Mouse (Mus musculus) brain, embryonic 14.5 days (tissue): Measurements from ENCODE around the gene Tbc1d2. TPM values are rescaled to one million over a fixed set of nuclear protein-coding genes. Genes with fewer than 3 reads are reported as not detected.
"Not testable (repeated sequence)": the region's sequence is repeated elsewhere in the genome, so short reads cannot be mapped to it uniquely, and the experiment has no call there.

Experiments
- DNase-seq: peaks from one replicate; pipeline ENCODE4 v3.0.0-alpha.2; 2011; ENCODE audit warnings: low read depth
- CTCF ChIP-seq: fragments of 200-500 bp; IDR thresholded peaks from 2 replicates; pipeline ENCODE4 v1.5.1; 2012; ENCODE audit warnings: inconsistent platforms, mild to moderate bottlenecking, moderate library complexity, borderline replicate concordance; ENCODE audit not compliant: insufficient read depth, insufficient read length; ENCODE audit errors: extremely low read depth
- POLR2A ChIP-seq: fragments of 200-500 bp; IDR thresholded peaks from 2 replicates; pipeline ENCODE4 v1.6.1; 2012; ENCODE audit warnings: mild to moderate bottlenecking, inconsistent platforms, borderline replicate concordance; ENCODE audit not compliant: poor library complexity, insufficient read depth, insufficient read length, severe bottlenecking; ENCODE audit errors: extremely low read depth
- polyA plus RNA-seq: library from polyadenylated mRNA; depleted of rRNA; stranded (reverse); fragments of >200 nt; gene quantifications from 2 replicates; pipeline ENCODE4 v1.2.3, GENCODE M21; 2012

The Tbc1d2 gene
- polyA plus RNA-seq, 1 experiment: 1.4 TPM

DNA sequence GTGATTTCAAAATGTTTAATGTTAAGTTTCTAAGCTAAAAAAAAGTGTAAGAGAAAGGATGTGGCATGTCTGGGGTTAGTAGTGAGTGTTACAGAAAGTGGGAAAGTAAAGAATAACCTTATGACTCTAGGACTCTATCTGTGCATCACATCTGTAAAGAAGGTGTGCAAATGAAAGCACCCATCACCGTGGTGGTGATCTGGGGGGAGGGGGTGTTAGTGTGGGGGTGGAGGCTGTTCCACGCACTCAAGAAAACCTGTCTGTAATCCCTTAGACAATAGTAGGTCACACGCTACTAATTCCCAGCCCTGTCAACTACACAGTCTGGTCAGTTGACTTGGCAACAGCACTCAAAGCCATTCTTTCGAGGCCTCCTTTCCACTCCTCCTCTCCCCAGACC, 8.7 kb downstream of the Tbc1d2 start:
- DNase-seq: no peak
- no peak for TF ChIP-seq POLR2A
- TF ChIP-seq CTCF: no peak

DNA sequence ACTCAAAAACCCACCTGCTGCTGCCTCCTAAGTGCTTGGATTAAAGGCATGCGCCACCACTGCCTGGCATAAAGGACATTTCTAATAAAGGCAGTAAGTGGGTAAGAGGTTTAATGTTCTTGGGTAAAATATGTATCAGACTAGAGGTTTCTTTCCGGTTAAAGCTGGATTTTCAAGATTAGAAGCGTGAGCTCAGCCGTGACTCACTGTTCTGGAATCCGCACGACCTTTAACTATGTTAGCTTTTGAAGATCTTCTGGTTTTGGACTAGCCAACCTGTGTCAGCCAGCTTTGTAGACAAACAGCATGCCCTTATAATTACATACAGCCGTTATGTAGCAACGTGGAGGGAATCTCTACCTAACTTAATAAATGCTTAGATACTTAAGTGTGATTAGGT, 10.1 kb downstream of the Tbc1d2 start:
- TF ChIP-seq POLR2A (no peak), CTCF (no peak)

DNA sequence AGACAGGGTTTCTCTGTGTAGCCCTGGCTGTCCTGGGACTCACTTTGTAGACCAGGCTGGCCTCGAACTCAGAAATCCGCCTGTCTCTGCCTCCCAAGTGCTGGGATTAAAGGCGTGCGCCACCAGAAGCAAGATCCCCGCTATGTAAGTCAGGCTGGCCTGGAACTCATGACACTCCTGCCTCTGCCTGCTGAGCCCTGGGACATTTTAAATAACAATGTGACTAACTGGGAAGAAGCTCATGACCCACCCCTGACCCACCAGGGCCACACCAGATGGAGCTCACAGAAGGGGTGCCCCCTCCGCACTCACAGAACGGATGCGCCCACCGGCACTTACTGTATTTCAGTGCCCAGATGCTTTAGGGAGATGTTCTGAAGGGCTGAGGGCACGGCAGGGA, 12.8 kb downstream of the Tbc1d2 start:
- DNase-seq: not testable (repeated sequence)

More for the DNA sequence above, 10.1 kb downstream of the Tbc1d2 start:
- DNase-seq: no peak

DNA sequence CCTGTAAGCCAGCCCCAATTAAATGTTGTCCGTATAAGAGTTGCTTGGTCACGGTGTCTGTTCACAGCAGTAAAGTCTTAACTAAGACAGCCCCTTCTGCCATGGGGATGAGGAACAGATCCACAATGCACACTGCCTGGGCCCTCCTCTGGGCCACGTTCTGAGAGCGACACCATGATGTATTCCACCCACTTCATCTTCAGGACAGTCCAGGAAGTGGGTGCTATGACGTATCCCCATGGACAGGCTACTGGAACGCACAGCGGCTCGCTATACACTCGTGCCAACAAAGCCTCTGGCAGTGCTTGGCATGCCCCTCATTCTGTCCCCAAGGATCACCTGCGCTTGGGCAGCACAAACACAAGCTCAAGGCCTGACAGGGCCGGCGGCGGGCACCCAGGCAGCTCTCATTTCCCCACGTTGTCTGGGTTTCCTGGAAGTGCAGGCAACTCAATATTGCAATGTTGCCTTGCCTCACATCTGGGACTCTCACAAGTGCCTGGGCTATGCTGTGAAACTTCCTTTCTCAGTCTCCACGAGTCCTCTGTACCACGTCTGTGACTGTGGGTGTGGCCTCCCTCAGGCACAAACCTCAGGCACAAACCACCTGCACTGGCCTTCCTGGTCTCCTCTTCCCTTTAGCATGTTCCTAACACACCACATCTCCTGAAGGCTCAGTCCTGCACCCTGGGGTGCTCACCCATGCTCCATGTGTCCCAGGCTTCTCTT, 14.1 kb downstream of the Tbc1d2 start:
- no peak for DNase-seq
- TF ChIP-seq POLR2A (no peak), CTCF (no peak)

DNA sequence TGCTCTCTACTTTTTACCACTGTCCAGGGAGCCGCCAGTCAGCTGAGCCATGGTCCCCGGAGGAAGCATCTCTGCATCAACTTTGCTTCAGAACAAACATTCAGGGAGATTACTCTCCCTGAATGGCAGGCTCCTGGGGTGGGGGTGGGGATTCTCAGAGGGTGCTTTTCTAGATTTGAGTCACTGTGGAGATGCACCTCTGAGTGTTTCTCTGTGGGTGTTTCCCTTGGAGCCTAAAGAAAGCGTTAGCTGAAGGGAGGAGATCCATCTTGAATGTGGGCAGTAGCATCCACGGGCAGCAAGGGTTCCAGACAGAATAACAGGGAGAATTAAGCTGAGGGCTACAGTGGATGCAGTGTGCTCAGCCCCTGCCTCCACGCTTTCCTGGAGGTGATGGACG, 15.1 kb downstream of the Tbc1d2 start:
- no peak for DNase-seq
- no peak for TF ChIP-seq CTCF
- TF ChIP-seq POLR2A: no peak

DNA sequence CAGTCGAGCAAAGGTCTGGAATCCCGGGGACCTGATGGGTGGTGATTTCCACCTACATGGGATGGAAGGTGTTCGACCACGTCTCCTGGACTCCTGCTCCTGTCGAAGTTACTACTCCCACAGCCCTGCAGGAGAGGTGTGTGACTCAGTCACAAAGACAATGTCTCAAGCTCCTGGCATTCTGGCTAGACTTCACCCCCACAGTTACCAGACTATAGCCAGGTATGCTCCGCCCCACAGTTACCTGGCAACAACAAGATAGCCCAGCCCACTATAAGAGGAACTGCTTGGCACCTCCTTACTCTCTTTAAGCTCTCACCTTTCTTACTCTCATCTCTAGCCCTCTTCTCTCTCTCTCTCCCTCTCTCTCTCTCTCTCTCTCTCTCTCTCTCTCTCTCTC, 16.4 kb downstream of the Tbc1d2 start:
- not testable (repeated sequence) for DNase-seq

DNA sequence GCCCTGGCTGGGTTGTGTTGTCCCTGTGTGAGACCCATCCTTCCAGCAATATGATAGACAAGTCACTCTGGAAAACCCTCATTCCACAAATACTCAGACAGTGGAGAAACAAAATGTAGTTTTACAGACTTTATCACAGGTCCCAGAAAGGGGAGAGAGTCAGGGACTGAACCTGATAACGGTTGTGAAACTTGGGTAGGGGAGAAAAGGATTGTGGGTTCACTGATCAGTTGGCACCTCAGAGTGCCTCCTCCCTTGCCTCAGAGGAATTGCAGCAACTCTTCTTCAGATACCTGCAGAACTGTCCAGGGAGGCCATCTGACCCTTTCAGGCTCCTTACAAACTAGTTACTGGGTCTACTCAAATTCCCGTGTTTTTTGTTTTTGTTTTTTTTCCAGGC, 17.5 kb downstream of the Tbc1d2 start:
- no peak for DNase-seq
- TF ChIP-seq POLR2A (no peak), CTCF (no peak)

DNA sequence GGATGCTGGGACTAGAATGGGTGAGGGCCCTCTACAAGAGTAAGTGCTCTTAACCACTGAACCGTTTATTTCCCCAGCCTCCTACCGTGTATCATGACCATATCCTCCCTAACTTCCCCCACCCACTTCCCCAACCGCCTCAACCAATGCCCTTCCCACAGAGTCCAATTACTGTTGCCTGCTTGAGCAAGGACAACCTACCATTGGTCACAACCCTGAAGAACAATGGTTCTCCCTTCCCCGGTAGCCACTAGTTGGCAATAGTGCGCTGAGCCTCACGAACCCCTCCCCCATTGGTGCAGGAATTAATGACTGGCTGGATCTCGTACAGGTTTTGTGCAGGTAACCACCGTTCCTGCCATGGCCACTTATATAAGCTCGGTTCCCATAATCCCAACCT, 19.6 kb downstream of the Tbc1d2 start:
- no peak for DNase-seq
- no peak for TF ChIP-seq CTCF

DNA sequence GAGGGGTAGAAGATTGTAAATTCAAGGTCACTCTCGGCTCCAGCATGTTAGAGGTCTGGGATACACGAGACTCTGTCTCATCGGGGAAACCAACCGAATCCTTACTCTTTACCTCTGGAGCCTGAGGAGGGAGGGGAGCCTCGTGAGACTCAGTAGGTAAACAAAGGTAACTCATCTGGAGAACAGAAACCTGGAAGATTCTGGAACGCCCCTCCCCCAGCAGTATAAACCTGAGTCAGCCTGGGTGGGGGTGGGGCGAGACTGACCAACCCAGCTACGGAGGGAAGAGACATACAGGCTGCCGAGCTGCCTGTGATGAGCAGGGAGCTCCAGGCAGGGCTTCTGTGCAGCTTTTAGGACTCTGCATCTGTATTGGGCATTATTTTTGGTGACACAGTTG, 21.1 kb downstream of the Tbc1d2 start:
- TF ChIP-seq POLR2A: no peak
- no peak for TF ChIP-seq CTCF
- no peak for DNase-seq

DNA sequence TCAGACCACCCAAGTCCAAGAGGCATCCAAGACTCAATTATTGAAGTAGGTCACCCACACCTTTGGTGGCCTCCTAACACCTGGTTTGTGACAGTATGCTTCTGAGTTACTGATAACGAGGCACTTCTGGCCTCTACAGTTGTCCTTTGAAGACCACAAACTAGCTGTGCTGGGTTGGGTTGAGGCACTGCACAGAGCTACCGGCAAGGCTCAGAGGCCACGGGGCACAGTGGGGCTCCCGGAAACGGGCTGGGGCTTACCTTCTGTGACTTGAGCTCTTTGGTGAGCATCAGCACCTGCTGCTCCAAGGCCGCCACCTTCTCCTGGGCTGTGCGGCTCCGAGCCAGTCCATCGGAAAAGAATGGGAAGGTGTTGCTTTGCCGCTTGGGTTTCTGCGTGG, 21.9 kb downstream of the Tbc1d2 start:
- DNase-seq: no peak
- no peak for TF ChIP-seq CTCF
- no peak for TF ChIP-seq POLR2A

DNA sequence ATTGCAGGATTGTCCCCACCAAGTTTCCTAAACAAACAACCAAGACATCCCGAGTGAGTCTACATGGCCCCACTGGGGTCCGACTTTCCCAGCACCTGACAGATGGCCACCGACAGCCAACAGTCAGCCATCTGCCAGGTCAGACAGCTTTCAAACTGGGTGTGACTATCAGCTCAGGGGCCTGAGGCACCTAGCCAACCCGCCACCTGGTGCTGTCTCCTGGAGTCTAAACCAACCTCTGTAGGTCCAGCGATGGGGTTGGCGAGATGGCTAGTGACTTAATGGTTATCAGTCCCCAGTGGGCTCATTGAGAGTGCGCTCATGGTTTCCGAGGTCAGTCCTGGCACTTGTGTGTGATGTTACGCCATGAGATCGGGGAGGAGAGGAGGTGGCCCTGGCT, 24.9 kb downstream of the Tbc1d2 start:
- no peak for TF ChIP-seq POLR2A
- TF ChIP-seq CTCF: no peak

DNA sequence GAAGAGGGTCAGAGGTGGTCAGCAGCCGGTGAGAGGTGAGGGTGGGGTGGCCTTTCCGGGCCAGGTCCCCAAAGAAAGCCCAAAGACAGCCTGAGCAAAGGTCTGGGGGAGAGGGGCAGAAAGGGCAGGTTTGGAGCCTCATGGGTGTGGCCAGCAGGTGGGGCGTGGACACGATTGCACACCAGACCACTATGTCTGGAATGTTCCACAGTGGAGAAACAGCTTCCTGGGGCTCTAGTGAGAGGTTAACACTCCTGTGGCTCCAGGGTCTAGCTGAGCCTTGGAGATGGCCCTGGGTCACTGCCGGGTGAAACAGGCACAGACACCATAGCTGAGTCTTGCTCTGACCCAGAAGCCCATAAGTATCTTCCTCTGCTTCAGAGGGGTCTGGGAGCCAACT, 27.0 kb downstream of the Tbc1d2 start:
- TF ChIP-seq CTCF: no peak
- no peak for TF ChIP-seq POLR2A
- no peak for DNase-seq

More for the DNA sequence above, 24.9 kb downstream of the Tbc1d2 start:
- peak; percentile 71 for DNase-seq

DNA sequence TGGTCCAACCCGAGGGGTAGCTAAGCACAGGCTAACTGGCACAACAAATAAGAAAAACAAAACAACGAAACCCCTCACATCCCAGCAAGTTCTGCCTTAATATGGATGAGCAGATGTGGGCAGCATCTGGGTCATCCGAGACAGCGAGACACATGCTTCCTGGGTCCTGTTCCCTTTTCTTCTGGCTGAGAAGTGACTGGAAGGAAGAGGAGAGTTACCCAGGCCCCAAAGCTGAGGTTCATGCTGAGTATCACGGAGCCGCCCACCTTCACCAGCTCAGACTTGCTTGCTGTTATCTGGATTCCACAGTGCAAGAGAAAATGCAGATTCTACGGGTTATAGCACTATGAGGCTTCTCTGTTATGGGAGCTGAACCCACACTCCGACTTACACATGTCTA, 29.1 kb downstream of the Tbc1d2 start:
- no peak for DNase-seq
- TF ChIP-seq POLR2A: no peak
